Mouse (Mus musculus) Patski (cell line): ENCODE measurements around the gene Prom1. TPM values are rescaled to one million over a fixed set of nuclear protein-coding genes. Genes with fewer than 3 reads are reported as not detected.

Experiments used
- ATAC-seq: fragments of 100-300 bp; one replicate; pipeline ENCODE4 v1.8.0; 2021
- CTCF ChIA-PET: fragments of 350-600 bp; sonication (Branson Sonifier 250); formaldehyde crosslinking; loops from one replicate; lab custom pipeline; 2022; ENCODE audit warnings: inconsistent platforms; lab: Charles Lee
- POLR2A ChIA-PET: fragments of 350-600 bp; sonication (Branson Sonifier 250); formaldehyde crosslinking; loops from one replicate; lab custom pipeline; 2022; ENCODE audit warnings: antibody characterized with exemption, inconsistent platforms; lab: Charles Lee
- DNase-seq: peaks from one replicate; pipeline ENCODE4 v3.0.0-alpha.2; 2011; ENCODE audit warnings: low read depth, low spot score
- H3K27me3 ChIP-seq: fragments of 371-371 bp; one replicate; pipeline ENCODE4 v1.5.1; 2021
- CTCF ChIP-seq: fragments of 100-300 bp; IDR thresholded peaks from one replicate; pipeline ENCODE4 v1.5.1; 2021
- in situ Hi-C: fragments of 300-500 bp; cut with MboI; formaldehyde crosslinking; loops from 3 replicates; pipeline ENCODE4 v1.11.1; 2018; ENCODE audit warnings: low pct_unique_long_range_greater_than_20kb, mixed read lengths
- polyA plus RNA-seq: library from polyadenylated mRNA; unstranded; gene quantifications from one replicate; pipeline ENCODE4 v1.2.3, GENCODE M21; 2021

The Prom1 gene
- polyA plus RNA-seq, 1 experiment from 2014 or later: 120 TPM

- in situ Hi-C loops: no loop called here
- ATAC-seq: no peak
- CTCF ChIA-PET: interaction anchor here (0.9 to 1.6 kb wide), 5 partner anchors 11 to 165 kb away, joined by 3 to 4 read pairs (median 3); no protein-coding TSS in a partner anchor
- POLR2A ChIA-PET: no interaction called here
- DNase-seq: peak; percentile 4
- peak; percentile 70 for TF ChIP-seq CTCF
- no peaks in the 10 kb centered on the region for H3K27me3 ChIP-seq
Measured at GRCm38 (mm10) chr5:44048568-44049363, 53.1 kb downstream of the Prom1 start.

- in situ Hi-C loops: no loop called here
- H3K27me3 ChIP-seq: no peaks in the 10 kb centered on the region
- TF ChIP-seq CTCF: no peak
- ATAC-seq (no peak), DNase-seq (no peak)
- CTCF ChIA-PET: interaction anchor here (1.3 kb wide), 1 partner anchor 13 kb away, joined by 3 read pairs; no protein-coding TSS in a partner anchor
- POLR2A ChIA-PET: no interaction called here
Measured at GRCm38 (mm10) chr5:44041725-44042124, 60.1 kb downstream of the Prom1 start.

- no peaks in the 10 kb centered on the region for H3K27me3 ChIP-seq
- TF ChIP-seq CTCF: no peak
- in situ Hi-C loops: no loop called here
- ChIA-PET POLR2A (interaction anchor here (0.6 kb wide), 1 partner anchor 131 kb away, joined by 3 read pairs; no protein-coding TSS in a partner anchor), CTCF (interaction anchor here (1.0 to 1.2 kb wide), 3 partner anchors 25 to 160 kb away, joined by 3 read pairs; no protein-coding TSS in a partner anchor)
- DNase-seq (no peak), ATAC-seq (no peak)
Measured at GRCm38 (mm10) chr5:44041056-44041455, 60.8 kb downstream of the Prom1 start.

- CTCF ChIA-PET: interaction anchor here (1.4 to 1.9 kb wide), 6 partner anchors 8 to 106 kb away, joined by 3 to 8 read pairs (median 4); no protein-coding TSS in a partner anchor
- no peak for TF ChIP-seq CTCF
- POLR2A ChIA-PET: interaction anchor here (1.1 kb wide), 1 partner anchor 14 kb away, joined by 4 read pairs; no protein-coding TSS in a partner anchor
- ATAC-seq (no peak), DNase-seq (no peak)
- in situ Hi-C loops: no loop called here
- H3K27me3 ChIP-seq: no peaks in the 10 kb centered on the region
Measured at GRCm38 (mm10) chr5:43998295-43998989, 103.4 kb downstream of the Prom1 start.

GRCm38 (mm10) chr5:43997626-43998025 lies 104.2 kb downstream of the Prom1 start:
- ChIA-PET POLR2A (interaction anchor here (1.1 kb wide), 1 partner anchor 15 kb away, joined by 4 read pairs; no protein-coding TSS in a partner anchor), CTCF (interaction anchor here (1.4 to 1.9 kb wide), 6 partner anchors 49 to 106 kb away, joined by 4 to 8 read pairs (median 5); no protein-coding TSS in a partner anchor)
- no peak for DNase-seq
- in situ Hi-C loops: no loop called here
- TF ChIP-seq CTCF: no peak
- no peak for ATAC-seq
- H3K27me3 ChIP-seq: no peaks in the 10 kb centered on the region

- in situ Hi-C loops: no loop called here
- CTCF ChIA-PET: interaction anchor here (1.0 to 1.4 kb wide), 3 partner anchors 9 to 79 kb away, joined by 3 to 6 read pairs (median 5); no protein-coding TSS in a partner anchor
Measured at GRCm38 (mm10) chr5:43996162-43996561, 105.7 kb downstream of the Prom1 start.

GRCm38 (mm10) chr5:43994981-43995380 lies 106.9 kb downstream of the Prom1 start:
- no peaks in the 10 kb centered on the region for H3K27me3 ChIP-seq
- in situ Hi-C loops: loop anchor here (5.0 kb wide), 2 partner anchors 103 to 153 kb away; no protein-coding TSS in a partner anchor
- DNase-seq (no peak), ATAC-seq (no peak)
- ChIA-PET POLR2A (no interaction called here), CTCF (interaction anchor here (0.5 to 1.8 kb wide), 4 partner anchors 19 to 101 kb away, joined by 3 to 5 read pairs (median 3); no protein-coding TSS in a partner anchor)
- no peak for TF ChIP-seq CTCF

More at GRCm38 (mm10) chr5:43996162-43996561, 105.7 kb downstream of the Prom1 start:
- H3K27me3 ChIP-seq: no peaks in the 10 kb centered on the region
- POLR2A ChIA-PET: no interaction called here
- ATAC-seq: no peak
- DNase-seq: no peak
- no peak for TF ChIP-seq CTCF

- ChIA-PET POLR2A (no interaction called here), CTCF (interaction anchor here (0.8 to 3.9 kb wide), 16 partner anchors 8 to 318 kb away, joined by 3 to 46 read pairs (median 3); partner anchors contain the start of gene Fgfbp1)
- no peaks in the 10 kb centered on the region for H3K27me3 ChIP-seq
- no peak for DNase-seq
- in situ Hi-C loops: loop anchor here (5.0 kb wide), 2 partner anchors 98 to 148 kb away; no protein-coding TSS in a partner anchor
- TF ChIP-seq CTCF: peak; percentile 94
- peak; percentile 47 for ATAC-seq
Measured at GRCm38 (mm10) chr5:43990316-43990715, 111.5 kb downstream of the Prom1 start.

- ATAC-seq (no peak), DNase-seq (no peak)
- no peak for TF ChIP-seq CTCF
- H3K27me3 ChIP-seq: no peaks in the 10 kb centered on the region
- in situ Hi-C loops: no loop called here
- POLR2A ChIA-PET: no interaction called here
- CTCF ChIA-PET: interaction anchor here (0.7 to 3.9 kb wide), 6 partner anchors 51 to 96 kb away, joined by 3 to 46 read pairs (median 10); no protein-coding TSS in a partner anchor
Measured at GRCm38 (mm10) chr5:43989017-43989416, 112.8 kb downstream of the Prom1 start.

GRCm38 (mm10) chr5:43986212-43986611 lies 115.6 kb downstream of the Prom1 start:
- in situ Hi-C loops: no loop called here
- CTCF ChIA-PET: interaction anchor here (1.5 to 4.0 kb wide), 2 partner anchors 63 to 93 kb away, joined by 4 to 18 read pairs; no protein-coding TSS in a partner anchor
- POLR2A ChIA-PET: no interaction called here
- DNase-seq (no peak), ATAC-seq (no peak)
- no peaks in the 10 kb centered on the region for H3K27me3 ChIP-seq
- no peak for TF ChIP-seq CTCF
